Mouse (Mus musculus) liver (tissue): Measurements from ENCODE around the gene Arpp21.

Experiments
- DNase-seq: peaks from one replicate; pipeline ENCODE4 v3.0.0-alpha.2; 2020; ENCODE audit warnings: mixed read lengths

The Arpp21 gene

GRCm38 (mm10) chr9:112235696-112236397 lies at the start of gene Arpp21:
Arpp21 (minus strand) TSS chr9:112235938.
- DNase-seq = no peak

- no peak for DNase-seq
Observed at GRCm38 (mm10) chr9:112272426-112272969, 36.8 kb upstream of the Arpp21 start.

- DNase-seq = peak; percentile 9
Observed at GRCm38 (mm10) chr9:112264982-112265641, 29.4 kb upstream of the Arpp21 start.

GRCm38 (mm10) chr9:112261986-112262901 lies 26.5 kb upstream of the Arpp21 start:
- no peak for DNase-seq

- DNase-seq = no peak
Observed at GRCm38 (mm10) chr9:112261556-112261955, 25.8 kb upstream of the Arpp21 start.

GRCm38 (mm10) chr9:112260696-112261095 lies 25.0 kb upstream of the Arpp21 start:
- DNase-seq = no peak

- no peak for DNase-seq
Observed at GRCm38 (mm10) chr9:112258560-112258959, 22.8 kb upstream of the Arpp21 start.

GRCm38 (mm10) chr9:112255971-112256370 lies 20.2 kb upstream of the Arpp21 start:
- DNase-seq = no peak

- no peak for DNase-seq
Observed at GRCm38 (mm10) chr9:112253730-112254129, 18.0 kb upstream of the Arpp21 start.

GRCm38 (mm10) chr9:112251857-112252256 lies 16.1 kb upstream of the Arpp21 start:
- DNase-seq = no peak

GRCm38 (mm10) chr9:112251339-112251738 lies 15.6 kb upstream of the Arpp21 start:
- no peak for DNase-seq

- no peak for DNase-seq
Observed at GRCm38 (mm10) chr9:112249753-112250152, 14.0 kb upstream of the Arpp21 start.

- no peak for DNase-seq
Observed at GRCm38 (mm10) chr9:112247183-112247582, 11.4 kb upstream of the Arpp21 start.

GRCm38 (mm10) chr9:112238168-112238567 lies 2.4 kb upstream of the Arpp21 start:
- no peak for DNase-seq

GRCm38 (mm10) chr9:112236551-112236950 lies 813 bp upstream of the Arpp21 start:
- no peak for DNase-seq

GRCm38 (mm10) chr9:112235041-112235695 lies 570 bp downstream of the Arpp21 start:
- no peak for DNase-seq

GRCm38 (mm10) chr9:112234505-112235024 lies 1.2 kb downstream of the Arpp21 start:
- DNase-seq = no peak

GRCm38 (mm10) chr9:112233822-112234504 lies 1.8 kb downstream of the Arpp21 start:
- no peak for DNase-seq

GRCm38 (mm10) chr9:112233378-112233777 lies 2.4 kb downstream of the Arpp21 start:
- no peak for DNase-seq

GRCm38 (mm10) chr9:112231935-112232575 lies 3.7 kb downstream of the Arpp21 start:
- DNase-seq = no peak

- DNase-seq = no peak
Observed at GRCm38 (mm10) chr9:112231383-112231782, 4.4 kb downstream of the Arpp21 start.
